Mouse (Mus musculus): ENCODE data around the gene Rbfox1.

DNA sequence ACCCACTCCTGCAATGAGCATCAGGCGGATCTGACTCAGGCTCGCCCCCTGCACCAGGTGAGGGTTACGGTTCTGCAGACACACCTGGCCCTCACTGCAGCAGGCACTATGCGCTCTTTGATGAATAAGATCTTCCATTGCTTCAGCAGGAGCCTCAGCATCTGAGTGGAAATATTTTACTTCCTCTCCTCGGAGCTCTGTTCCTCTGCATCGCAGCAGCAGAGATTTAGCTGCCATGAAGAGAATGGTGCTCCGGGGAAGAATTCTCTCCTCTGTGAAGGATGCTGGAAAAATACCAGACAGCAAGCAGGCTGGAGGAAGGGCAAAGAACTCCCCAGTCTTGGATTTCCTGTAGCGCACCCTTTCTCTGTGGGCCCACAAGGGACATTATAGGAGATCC lies 833.9 kb downstream of the Rbfox1 start:
- TF ChIP-seq MAX (IDR thresholded peaks at IDR 0.05; ENCODE audit: low read length) (no peak), EP300 (IDR thresholded peaks at IDR 0.05; ENCODE audit: low read depth in 1 of 2, low read length in 2 of 2) (no peak), CTCF (IDR thresholded peaks at IDR 0.05 in 2 of 3, conservative IDR thresholded peaks at IDR 0.05 in 1 of 3; ENCODE audit: control insufficient read depth in 1 of 3, insufficient read depth in 1 of 3, low read depth in 2 of 3, low read length in 3 of 3, poor library complexity in 1 of 3, severe bottlenecking in 1 of 3) (no peak), POLR2A (IDR thresholded peaks at IDR 0.05; ENCODE audit: control insufficient read depth in 1 of 2, insufficient read depth in 1 of 2, low read depth in 1 of 2, low read length in 2 of 2, poor library complexity in 1 of 2) (no peak), TAL1 (IDR thresholded peaks at IDR 0.05; ENCODE audit: low read length) (no peak), MYC (IDR thresholded peaks at IDR 0.05; ENCODE audit: low read depth, low read length) (no peak), MXI1 (IDR thresholded peaks at IDR 0.05; ENCODE audit: low read depth, low read length) (no peak), CHD2 (IDR thresholded peaks at IDR 0.05; ENCODE audit: low read length) (no peak), ZC3H11A (IDR thresholded peaks at IDR 0.05; ENCODE audit: low read depth, low read length) (no peak), USF1 (IDR thresholded peaks at IDR 0.05; ENCODE audit: low read depth, low read length) (no peak), E2F4 (IDR thresholded peaks at IDR 0.05; ENCODE audit: borderline replicate concordance, low read depth, low read length) (no peak), ZNF384 (IDR thresholded peaks at IDR 0.05; ENCODE audit: low read depth, low read length) (no peak), POLR2AphosphoS2 (IDR thresholded peaks at IDR 0.05; ENCODE audit: low read length) (no peak), MYB (IDR thresholded peaks at IDR 0.05; ENCODE audit: low read depth, low read length) (no peak)
